Mouse (Mus musculus) ovary, adult 18-20 months (tissue): ENCODE data around the gene Nop56.

ENCODE experiments used
- DNase-seq: peaks from one replicate; pipeline ENCODE4 v3.0.0; 2022; ENCODE audit warnings: low spot score, mixed read lengths

Gene Nop56

GRCm38 (mm10) chr2:130295331-130296133 lies 21.3 kb downstream of the Nop56 start:
- peak; percentile 40 for DNase-seq

DNA sequence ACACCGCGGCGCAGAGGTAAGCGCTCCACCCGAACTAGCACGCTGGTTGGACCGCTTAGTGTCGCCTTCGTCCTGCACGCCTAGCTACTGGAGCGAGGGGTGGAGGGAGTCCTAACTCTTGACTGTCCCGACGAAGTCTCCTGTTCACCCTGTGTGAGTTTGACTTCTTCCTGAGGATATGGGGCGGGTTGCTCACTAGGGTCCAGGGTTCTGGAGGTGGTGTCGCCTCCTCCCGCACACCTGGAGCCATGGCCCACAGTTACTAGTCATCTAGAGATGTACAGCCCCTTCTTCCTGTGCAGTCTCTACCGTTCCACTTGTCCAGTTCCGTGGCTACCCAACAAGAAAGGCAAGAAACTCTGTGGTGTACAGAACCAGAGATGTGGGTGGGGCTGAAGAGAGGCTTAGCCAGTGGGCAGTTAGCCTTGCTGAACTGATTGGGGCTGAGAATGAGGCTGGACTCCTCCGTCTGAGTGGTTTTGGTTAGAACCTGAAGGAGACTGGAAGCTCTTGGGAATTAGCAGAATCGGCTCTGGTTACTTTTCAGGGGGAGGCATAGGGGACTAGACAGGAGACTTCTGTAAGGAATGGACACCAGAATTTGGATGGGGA lies 22.0 kb downstream of the Nop56 start:
- no peak for DNase-seq

DNA sequence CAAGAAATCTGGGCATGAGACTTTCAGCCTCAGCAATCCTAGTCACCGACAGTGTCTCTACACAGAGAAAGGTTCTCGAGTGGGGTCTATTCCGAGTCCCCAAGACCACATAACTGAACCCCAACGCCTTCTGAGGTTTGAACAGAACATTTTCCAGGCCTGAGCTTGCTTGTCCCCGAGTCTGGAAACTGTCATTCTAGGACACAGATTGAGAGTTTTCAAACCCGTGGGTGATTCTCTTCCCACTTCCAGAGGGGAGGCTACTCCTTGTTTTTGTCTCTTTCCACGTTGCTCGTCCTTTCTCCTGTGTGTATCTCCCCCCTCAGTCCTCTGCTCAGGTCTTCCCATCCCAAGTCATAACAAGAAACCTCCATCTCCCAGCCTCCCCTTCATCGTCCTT lies 23.4 kb downstream of the Nop56 start:
- DNase-seq = no peak

DNA sequence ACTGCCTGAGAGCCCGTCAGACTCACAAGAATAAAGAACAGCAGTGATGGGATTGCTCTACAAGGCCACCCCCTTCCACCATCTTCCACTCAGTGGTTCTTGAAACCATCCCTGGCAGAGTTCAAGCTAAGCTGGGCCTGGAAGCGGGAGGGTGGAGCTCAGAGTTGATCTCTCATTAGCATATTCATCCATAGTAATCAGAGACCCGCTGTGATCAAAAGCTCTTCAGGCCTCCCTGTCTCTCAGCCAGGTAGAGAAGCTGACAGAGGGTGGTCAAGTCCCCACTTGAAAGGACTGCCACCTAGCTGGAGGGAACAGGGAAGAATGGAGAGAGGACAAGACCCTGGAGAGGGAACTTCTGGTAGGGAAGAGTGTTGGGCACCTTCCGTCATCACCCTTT lies 28.8 kb downstream of the Nop56 start:
- no peak for DNase-seq

- no peak for DNase-seq
Measured at GRCm38 (mm10) chr2:130327057-130327456, 52.8 kb downstream of the Nop56 start.
